Mouse (Mus musculus): ENCODE results near the gene Arf6.

Arf6 gene

GRCm38 (mm10) chr12:69371854-69372671, at the start of gene Arf6, which contains the start of gene Gm9887:
Arf6 (plus strand) TSS chr12:69372150.
Gm9887 (minus strand) TSS chr12:69372458.
- no peak for TF ChIP-seq GATA4 (IDR thresholded peaks at IDR 0.05; ENCODE audit: insufficient replicate concordance, low read length)

GRCm38 (mm10) chr12:69331187-69331586, 40.8 kb upstream of the Arf6 start:
- TF ChIP-seq GATA4 (IDR thresholded peaks at IDR 0.05; ENCODE audit: insufficient replicate concordance, low read length) = no peak

- no peak for TF ChIP-seq GATA4 (IDR thresholded peaks at IDR 0.05; ENCODE audit: insufficient replicate concordance, low read length)
Measured at GRCm38 (mm10) chr12:69332147-69332546, 39.8 kb upstream of the Arf6 start.

- TF ChIP-seq GATA4 (IDR thresholded peaks at IDR 0.05; ENCODE audit: insufficient replicate concordance, low read length) = no peak
Measured at GRCm38 (mm10) chr12:69333547-69333946, 38.4 kb upstream of the Arf6 start.

- TF ChIP-seq GATA4 (IDR thresholded peaks at IDR 0.05; ENCODE audit: insufficient replicate concordance, low read length) = no peak
Measured at GRCm38 (mm10) chr12:69349928-69350327, 22.0 kb upstream of the Arf6 start.

GRCm38 (mm10) chr12:69351685-69352084, 20.3 kb upstream of the Arf6 start:
- TF ChIP-seq GATA4 (IDR thresholded peaks at IDR 0.05; ENCODE audit: insufficient replicate concordance, low read length) = no peak

- no peak for TF ChIP-seq GATA4 (IDR thresholded peaks at IDR 0.05; ENCODE audit: insufficient replicate concordance, low read length)
Measured at GRCm38 (mm10) chr12:69356546-69357299, 15.2 kb upstream of the Arf6 start, which contains the start of gene Nemf. Nemf (minus strand) TSS chr12:69357165.

GRCm38 (mm10) chr12:69357300-69357646, 14.7 kb upstream of the Arf6 start:
- TF ChIP-seq GATA4 (IDR thresholded peaks at IDR 0.05; ENCODE audit: insufficient replicate concordance, low read length) = no peak; the same call in 1 of the 2 replicates

GRCm38 (mm10) chr12:69360655-69360996, 11.3 kb upstream of the Arf6 start:
- no peak for TF ChIP-seq GATA4 (IDR thresholded peaks at IDR 0.05; ENCODE audit: insufficient replicate concordance, low read length)

- TF ChIP-seq GATA4 (IDR thresholded peaks at IDR 0.05; ENCODE audit: insufficient replicate concordance, low read length) = peak; percentile 51; the same call in 1 of the 2 replicates
Measured at GRCm38 (mm10) chr12:69360997-69361899, 10.7 kb upstream of the Arf6 start.

GRCm38 (mm10) chr12:69361919-69362318, 10.0 kb upstream of the Arf6 start:
- no peak for TF ChIP-seq GATA4 (IDR thresholded peaks at IDR 0.05; ENCODE audit: insufficient replicate concordance, low read length)

GRCm38 (mm10) chr12:69362388-69362787, 9.6 kb upstream of the Arf6 start:
- TF ChIP-seq GATA4 (IDR thresholded peaks at IDR 0.05; ENCODE audit: insufficient replicate concordance, low read length) = no peak

- TF ChIP-seq GATA4 (IDR thresholded peaks at IDR 0.05; ENCODE audit: insufficient replicate concordance, low read length) = no peak
Measured at GRCm38 (mm10) chr12:69363899-69364762, 7.8 kb upstream of the Arf6 start.

- no peak for TF ChIP-seq GATA4 (IDR thresholded peaks at IDR 0.05; ENCODE audit: insufficient replicate concordance, low read length)
Measured at GRCm38 (mm10) chr12:69365757-69366156, 6.2 kb upstream of the Arf6 start.

All from liver, adult (tissue).